Mouse (Mus musculus): ENCODE measurements at regions not wholly inside any gene's neighbourhood (a gene's known extent, or its start where the extent isn't known, plus 50 kb on each side); places are given as distances from the start of the nearest gene placed in this dataset.

GRCm38 (mm10) chr5:62545785-62546184 lies 220.2 kb downstream of the Arap2 start:
- no peak for DNase-seq

- DNase-seq: no peak
These were observed 226.7 kb downstream of the Arap2 start for GRCm38 (mm10) chr5:62539304-62539703.

- DNase-seq: no peak
These were observed 254.1 kb downstream of the Arap2 start for GRCm38 (mm10) chr5:62511827-62512226.

GRCm38 (mm10) chr5:62483521-62483920 lies 282.4 kb downstream of the Arap2 start:
- peak; percentile 5 for DNase-seq

GRCm38 (mm10) chr5:62480967-62481366 lies 285.0 kb downstream of the Arap2 start:
- DNase-seq: no peak

GRCm38 (mm10) chr5:62473412-62473811 lies 292.5 kb downstream of the Arap2 start:
- no peak for DNase-seq

- DNase-seq: no peak
These were observed 299.2 kb downstream of the Arap2 start for GRCm38 (mm10) chr5:62466802-62467201.

GRCm38 (mm10) chr5:62462574-62462973 lies 303.4 kb downstream of the Arap2 start:
- DNase-seq: no peak
